Mouse (Mus musculus) heart, postnatal 25 days (tissue): ENCODE results near the gene Duox2. TPM values are rescaled to one million over a fixed set of nuclear protein-coding genes. Genes with fewer than 3 reads are reported as not detected.

Experiments used
- DNase-seq: peaks from one replicate; pipeline ENCODE4 v3.0.0; 2022; ENCODE audit warnings: low spot score
- intact Hi-C: fragments of 180-260 bp; cut with DNase I; formaldehyde crosslinking; loops from one replicate; pipeline ENCODE4 v1.15.1; 2025
- total RNA-seq, 2 experiments: library from RNA; stranded (reverse); gene quantifications; 2 replicates each; pipeline ENCODE4 v1.2.3; 2021

The Duox2 gene
- total RNA-seq, 2 experiments from 2014 or later: 0.44 to 0.45 TPM

DNA sequence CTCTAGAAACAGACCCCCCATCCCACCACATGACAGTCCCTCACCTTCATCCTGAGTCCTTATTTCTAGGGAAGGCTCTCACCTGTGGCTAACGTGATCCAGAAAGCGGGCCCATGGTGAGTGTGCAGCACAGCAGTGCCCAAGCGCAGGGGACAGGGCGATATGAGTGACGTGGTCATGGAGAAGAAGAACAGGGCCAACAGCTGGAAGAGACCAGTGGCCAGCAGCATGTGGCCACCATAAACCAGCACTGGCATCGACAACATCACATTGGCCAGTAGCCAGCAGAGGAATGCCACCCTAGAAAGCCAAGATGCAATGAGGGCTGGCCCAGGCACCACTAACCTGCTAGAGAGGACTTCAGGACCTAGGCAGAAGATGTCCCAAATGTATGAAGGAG is 6.3 kb upstream of the Duox2 start:
- intact Hi-C loops: no loop called here
- no peak for DNase-seq

GRCm38 (mm10) chr2:122302574-122303241 is 4.5 kb upstream of the Duox2 start:
- intact Hi-C loops: no loop called here

GRCm38 (mm10) chr2:122301921-122302573 is 3.8 kb upstream of the Duox2 start:
- intact Hi-C loops: loop anchor here (2.0 kb wide), 1 partner anchor 107 kb away; no protein-coding TSS in a partner anchor
- no peak for DNase-seq

More at GRCm38 (mm10) chr2:122302574-122303241, 4.5 kb upstream of the Duox2 start:
- DNase-seq: no peak

DNA sequence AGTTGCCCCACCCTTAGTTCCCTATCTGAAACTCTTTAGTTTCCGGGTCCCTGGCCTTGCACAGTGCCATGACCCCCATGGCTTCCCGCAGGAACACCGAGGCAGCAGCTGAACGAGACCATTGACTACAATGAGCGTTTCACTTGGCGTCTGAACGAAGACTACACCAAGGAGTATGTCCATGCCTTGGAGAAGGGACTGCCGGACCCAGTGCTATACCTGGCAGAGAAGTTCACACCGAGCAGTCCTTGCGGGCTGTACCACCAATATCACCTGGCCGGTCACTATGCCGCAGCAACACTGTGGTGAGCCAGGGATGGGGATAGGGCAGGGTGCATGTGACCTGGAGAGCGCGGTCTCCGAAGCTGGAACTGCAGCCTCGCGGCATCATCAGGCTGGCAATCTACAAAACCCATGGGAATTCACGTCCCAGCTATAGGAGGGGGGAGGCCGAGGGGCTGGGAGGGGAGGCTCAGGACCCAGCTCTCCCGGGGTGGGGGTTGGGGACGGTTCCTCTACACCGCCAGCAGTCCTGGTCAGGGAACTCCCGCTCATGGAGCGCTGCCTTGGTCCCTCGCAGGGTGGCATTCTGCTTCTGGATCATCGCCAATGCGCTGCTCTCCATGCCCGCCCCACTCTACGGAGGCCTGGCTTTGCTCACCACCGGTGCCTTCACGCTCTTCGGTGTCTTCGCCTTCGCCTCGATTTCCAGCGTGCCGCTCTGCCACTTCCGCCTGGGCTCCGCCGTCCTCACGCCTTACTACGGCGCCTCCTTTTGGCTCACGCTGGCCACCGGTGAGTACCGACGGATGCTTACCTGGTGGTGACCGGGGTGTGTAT is 3.1 kb upstream of the Duox2 start:
- intact Hi-C loops: loop anchor here (2.0 kb wide), 1 partner anchor 106 kb away; no protein-coding TSS in a partner anchor
- DNase-seq: no peak

GRCm38 (mm10) chr2:122300656-122301020 is 2.4 kb upstream of the Duox2 start:
- intact Hi-C loops: loop anchor here (2.0 kb wide), 1 partner anchor 106 kb away; no protein-coding TSS in a partner anchor
- no peak for DNase-seq

DNA sequence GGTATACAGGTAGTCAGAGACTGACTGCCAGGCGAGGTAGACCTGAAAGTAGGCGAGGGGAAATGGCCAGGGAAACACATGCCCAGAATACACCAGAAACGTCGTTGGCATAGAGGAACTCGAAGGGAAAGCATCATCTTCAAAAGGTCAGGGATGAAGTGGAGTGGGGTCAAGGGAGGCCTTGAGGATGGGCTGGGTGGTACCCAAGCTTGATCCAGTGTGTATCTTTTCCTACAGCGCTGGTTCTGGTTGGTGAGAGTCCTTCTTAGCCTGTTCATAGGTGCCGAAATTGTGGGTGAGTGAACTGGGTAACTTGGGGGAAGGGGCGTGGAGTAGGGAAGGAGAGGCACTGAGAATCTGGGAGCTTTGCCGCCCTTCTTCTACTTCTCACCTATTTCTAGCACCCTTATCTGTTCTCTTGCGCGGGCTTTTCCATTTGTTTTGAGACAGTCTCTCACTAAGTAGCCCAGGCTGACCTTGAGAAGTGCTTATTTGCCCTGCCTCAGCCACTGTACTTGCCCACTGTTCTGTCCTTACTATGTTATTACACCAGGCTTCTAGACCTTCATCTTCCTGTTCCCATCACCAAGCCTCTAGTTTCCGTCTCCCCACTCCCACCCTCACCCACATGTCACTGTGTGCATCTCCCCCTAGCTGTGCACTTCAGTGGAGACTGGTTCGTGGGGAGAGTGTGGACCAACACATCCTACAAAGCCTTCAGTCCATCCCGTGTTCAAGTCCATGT is 1.8 kb upstream of the Duox2 start:
- DNase-seq: no peak
- intact Hi-C loops: loop anchor here (2.0 kb wide), 1 partner anchor 105 kb away; no protein-coding TSS in a partner anchor

GRCm38 (mm10) chr2:122298596-122299490 is 594 bp upstream of the Duox2 start, which contains the start of gene Duoxa2:
Duoxa2 (plus strand) TSS chr2:122298900.
- DNase-seq: no peak
- intact Hi-C loops: no loop called here

- DNase-seq: no peak
- intact Hi-C loops: no loop called here
Measured at GRCm38 (mm10) chr2:122297271-122298095, 766 bp downstream of the Duox2 start.

- DNase-seq: no peak
- intact Hi-C loops: no loop called here
Measured at GRCm38 (mm10) chr2:122294916-122295315, 3.3 kb downstream of the Duox2 start.

- DNase-seq: peak; percentile 29
- intact Hi-C loops: no loop called here
Measured at GRCm38 (mm10) chr2:122286137-122286536, 12.1 kb downstream of the Duox2 start.

- DNase-seq: no peak
- intact Hi-C loops: no loop called here
Measured at GRCm38 (mm10) chr2:122284091-122284490, 14.2 kb downstream of the Duox2 start.

DNA sequence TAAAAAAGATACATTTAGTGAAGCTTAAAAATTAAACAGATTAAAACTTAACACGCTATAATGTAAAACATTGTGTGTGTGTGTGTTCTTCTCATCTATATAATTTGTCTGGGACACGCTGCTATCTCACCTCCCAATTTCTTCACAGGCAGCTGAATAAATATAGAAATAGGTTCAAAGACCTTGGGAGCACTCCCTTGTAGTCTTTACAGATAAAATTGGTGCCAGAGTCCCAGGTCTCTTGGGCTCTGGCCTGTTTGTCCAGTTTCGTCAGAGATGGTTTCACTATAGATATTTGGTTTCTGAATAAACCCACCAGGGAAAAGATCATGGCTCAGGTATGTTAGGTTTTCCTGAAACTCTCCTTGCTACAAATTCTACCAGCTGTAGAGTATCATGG is 19.5 kb downstream of the Duox2 start:
- intact Hi-C loops: no loop called here
- DNase-seq: no peak

GRCm38 (mm10) chr2:122266407-122267193 is 31.6 kb downstream of the Duox2 start:
- intact Hi-C loops: no loop called here
- DNase-seq: no peak

GRCm38 (mm10) chr2:122264690-122265089 is 33.6 kb downstream of the Duox2 start:
- no peak for DNase-seq
- intact Hi-C loops: no loop called here

DNA sequence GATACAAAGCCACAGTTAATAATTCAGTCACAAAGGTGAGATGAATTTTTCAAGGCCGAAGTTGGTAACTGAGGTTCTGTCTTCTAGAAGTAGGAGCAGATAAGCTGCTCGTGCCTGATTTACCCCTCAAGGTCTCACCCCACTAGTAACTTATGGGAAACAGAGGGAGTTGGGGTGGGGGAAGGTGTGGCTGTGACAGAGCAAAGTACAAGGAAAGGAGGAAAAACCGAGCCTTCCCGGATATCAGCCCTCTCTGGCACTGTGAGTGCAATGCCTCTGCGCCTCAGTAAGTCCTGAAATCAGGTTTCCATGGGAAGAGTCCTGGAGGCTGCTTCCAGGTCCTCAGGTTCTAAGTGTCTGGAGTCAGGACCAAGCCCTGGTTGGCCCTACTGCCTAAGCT is 37.5 kb downstream of the Duox2 start:
- intact Hi-C loops: no loop called here

DNA sequence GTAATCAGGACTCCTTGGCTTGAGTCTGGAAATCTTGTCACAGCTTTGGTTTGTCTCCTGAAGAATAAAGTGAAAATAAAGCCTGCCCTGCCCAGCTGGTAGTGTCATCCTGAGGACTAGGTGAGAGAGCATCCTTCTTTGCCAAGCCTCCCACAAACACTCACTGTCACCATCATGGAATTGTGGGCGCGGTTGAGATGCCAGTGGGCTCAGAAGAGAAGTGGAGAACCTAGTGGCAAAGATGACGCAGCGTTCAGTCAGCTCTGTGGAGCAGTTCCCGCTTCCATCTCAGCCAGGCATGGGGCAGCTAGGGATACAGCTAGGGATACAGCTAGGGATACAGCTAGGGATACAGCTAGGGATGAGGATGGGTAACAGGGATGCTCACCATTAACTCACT is 42.3 kb downstream of the Duox2 start:
- no peak for DNase-seq
- intact Hi-C loops: no loop called here

More for the DNA sequence above, 37.5 kb downstream of the Duox2 start:
- no peak for DNase-seq

DNA sequence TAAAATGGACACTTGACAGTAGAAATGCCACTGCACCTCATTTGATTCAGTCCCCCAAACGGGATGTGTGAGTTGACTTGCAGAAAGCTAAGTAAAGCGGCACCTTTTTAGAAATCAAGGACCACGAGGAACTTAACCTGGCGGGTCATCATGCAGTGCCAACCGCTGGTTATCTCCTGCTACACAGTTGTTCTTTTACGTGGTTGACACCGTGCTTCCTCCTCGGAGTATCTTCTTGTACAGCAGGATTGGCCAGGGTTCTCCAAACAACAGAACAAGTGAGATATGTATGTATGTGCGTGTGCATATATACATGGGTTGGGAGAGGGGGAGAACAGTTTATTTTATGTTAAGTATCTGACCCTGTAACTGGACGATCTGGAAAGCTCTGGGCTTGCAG is 50.5 kb downstream of the Duox2 start:
- DNase-seq: no peak
- intact Hi-C loops: loop anchor here (5.0 kb wide), 1 partner anchor 175 kb away; no protein-coding TSS in a partner anchor
